Mouse (Mus musculus) cerebellum, postnatal 10 days (tissue): Measurements from ENCODE around the gene Cdc42ep2.
"Not testable (repeated sequence)": the region's sequence is repeated elsewhere in the genome, so short reads cannot be mapped to it uniquely, and the experiment has no call there.

Experiments used
- DNase-seq, 2 experiments: peaks; one replicate each; pipeline ENCODE4 v3.0.0; 2021; ENCODE audit warnings: mixed read lengths in 2 of 2

The Cdc42ep2 gene

DNA sequence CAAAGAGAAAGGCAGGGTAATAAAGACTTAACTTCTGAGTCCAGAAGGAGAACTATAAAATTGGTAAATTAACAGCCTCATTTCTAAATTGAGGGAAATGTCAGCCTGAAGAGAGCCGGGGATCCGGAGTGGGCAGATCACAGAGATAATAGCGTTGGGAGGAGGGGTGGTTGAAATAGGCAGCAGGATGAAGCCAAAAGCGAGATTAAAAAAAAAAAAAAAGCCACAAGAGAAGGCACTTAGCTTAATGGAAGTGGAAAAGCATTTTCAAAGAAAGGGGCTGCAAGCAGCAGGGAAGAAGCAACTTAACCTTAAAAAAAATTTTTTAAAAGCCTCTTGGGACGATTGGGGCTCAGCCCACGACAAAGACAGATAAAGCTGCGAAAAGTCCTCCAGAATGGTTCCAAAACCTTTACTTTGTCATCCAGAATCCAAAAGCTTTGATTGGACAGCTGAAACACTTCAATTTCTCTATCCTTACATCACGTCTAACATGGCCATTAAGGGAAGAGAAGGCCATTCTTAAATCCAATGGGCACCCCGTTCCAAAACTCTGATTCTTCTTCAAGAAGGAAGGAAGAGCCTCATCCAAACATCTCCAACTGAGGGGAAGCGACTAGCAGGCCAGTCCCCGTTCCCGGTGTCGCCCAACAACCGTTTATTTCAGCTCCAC, 13.1 kb downstream of the Cdc42ep2 start:
- no peak for DNase-seq

DNA sequence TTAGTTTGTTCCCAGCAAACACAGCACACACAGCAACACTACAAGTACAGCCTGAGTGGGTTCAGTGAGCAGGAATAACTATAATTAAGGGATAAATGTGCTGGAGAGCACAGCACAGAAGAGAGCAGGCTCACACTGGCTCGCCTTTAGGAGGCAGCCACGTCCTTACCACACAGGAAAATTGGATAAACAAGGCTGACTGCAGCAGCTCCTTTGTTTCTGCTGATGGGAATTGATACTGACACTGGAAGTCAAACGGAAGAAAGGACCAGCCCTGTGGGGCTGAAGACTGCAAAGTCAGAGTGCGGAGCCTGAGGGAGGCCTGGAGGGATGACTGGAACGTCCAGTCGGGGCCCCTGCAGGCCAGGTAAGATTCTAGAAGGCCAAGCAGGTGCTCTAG, 14.4 kb downstream of the Cdc42ep2 start:
- peak; percentile 75 to 76 for DNase-seq

DNA sequence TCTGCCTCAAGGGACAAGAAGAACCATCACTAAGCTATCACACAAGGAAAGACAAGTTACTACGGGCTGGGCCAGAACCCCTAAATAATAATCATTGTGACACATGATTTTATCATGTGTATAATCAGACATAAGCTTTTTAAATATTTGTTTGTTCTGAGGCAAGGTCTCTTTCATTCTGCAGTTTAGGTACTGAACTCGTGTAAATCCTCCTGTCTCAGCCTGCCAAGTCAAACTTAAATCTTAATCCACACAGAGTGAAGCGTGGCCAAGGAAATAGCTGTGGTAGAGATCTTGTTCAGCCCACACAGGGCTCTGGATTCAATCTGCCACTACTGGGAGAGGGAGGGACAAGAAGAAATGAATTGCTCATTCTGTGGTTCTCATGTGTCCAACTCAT, 17.3 kb downstream of the Cdc42ep2 start:
- no peak for DNase-seq

DNA sequence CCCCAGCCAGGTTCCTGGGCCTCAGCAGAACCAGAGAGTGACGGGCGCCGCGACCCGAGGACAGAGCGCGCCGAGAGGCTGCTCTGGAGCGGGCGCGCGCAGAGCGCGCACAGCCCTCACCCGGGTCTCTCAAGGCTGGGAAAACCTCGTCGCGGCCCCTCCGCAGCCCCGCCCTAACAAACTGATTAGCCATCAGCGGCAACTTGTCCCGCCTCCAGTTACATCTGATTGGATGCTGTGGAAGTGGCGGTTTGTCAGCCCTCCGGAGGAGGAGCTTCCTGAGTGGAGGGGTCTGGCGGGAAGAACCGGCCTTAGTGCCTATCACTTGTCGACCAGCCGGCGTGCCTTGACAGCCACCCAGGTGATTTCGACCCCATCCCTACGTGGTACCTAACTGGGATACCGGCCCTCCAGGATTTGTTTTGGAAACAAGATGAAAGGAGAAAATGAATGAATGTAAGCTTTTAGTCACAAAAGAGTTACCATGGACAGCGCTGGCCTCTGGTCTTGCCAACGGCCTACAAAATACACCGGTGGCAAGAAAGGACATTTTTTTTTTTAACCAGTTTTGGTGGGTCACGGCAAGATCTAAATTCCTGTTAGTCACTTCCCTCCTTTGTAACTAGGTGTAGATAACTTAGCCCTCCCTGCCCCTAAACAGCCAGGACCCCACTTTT, 30.5 kb downstream of the Cdc42ep2 start, which contains the start of gene Tigd3:
Gene Tigd3, minus strand, starts transcription at position 148 of the 677 bp plus-strand sequence.
- peak; percentile 99 for DNase-seq

DNA sequence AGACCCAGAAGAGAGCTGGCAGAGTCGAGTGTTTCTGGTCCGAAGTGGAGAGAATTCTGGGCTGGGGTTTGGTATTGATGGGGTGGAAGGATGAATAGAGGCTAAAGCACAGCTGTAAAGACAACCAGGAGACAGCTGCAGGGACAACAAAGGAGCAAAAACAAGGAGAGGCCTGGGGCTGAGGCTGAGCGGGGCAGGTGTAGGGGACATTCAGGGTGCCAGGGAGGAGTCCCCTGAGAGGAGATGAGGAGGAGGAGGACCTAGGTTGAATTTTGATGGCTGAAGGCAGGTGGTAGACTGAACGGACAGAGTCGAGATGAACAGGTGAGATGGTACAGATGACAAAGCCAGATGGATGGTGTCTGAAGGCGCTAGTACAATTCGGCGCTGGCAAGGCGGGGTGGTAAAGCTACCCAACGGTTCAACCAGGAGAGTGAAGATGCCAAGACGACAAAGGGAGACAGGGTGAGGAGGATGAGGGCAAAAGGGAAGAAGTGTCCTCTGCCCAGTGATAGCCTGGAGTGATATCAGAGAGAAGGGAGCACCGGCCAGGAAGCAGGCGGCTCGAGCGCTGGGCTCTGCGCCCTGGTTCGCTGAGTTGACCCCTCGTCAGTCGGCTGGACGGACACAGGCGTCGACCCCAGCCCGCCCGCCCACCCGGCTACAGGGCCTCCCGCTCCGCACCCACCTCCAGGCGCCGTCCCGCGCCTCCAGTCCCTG, 31.2 kb downstream of the Cdc42ep2 start:
- DNase-seq = no peak

DNA sequence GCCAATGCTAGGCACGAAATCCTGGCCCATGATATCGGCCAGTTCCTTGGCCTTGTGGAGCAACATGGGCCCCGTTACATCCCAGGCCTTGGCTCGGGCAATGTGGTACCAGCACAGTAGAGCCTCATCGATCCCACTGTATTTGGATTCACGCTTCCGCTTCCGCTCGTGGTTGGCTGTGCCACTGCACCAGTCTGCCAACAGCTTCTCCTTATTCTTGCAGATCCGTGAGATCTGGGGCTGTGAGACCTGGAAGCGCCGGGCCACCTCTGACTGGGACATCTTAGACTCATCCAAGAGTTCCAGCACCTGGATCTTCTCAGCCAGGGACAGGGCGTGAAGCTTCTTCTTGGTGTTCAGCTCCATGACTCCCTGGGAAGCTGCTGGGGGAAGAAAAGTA, 31.9 kb downstream of the Cdc42ep2 start:
- DNase-seq = peak in 1 of 2 experiments; percentile 33

DNA sequence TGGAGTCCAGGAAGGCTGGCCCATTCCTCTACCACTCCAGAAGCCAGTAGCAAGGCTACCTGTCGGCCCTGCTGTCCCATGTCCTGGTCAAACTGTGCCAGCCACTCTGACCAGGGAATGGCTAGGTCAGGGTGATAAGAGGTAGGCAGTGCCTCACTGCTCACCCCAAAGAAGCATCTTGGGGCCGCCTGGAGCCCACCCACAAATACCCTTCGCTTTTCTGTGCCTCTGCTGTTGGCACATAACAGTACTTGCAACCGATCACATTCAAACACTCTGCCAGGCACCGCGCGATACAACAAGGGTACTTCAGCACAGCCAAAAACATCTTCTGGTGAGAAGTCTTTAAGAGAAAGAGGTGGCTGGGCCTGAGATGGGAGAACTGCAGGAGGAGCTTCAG, 32.4 kb downstream of the Cdc42ep2 start:
- no peak for DNase-seq

DNA sequence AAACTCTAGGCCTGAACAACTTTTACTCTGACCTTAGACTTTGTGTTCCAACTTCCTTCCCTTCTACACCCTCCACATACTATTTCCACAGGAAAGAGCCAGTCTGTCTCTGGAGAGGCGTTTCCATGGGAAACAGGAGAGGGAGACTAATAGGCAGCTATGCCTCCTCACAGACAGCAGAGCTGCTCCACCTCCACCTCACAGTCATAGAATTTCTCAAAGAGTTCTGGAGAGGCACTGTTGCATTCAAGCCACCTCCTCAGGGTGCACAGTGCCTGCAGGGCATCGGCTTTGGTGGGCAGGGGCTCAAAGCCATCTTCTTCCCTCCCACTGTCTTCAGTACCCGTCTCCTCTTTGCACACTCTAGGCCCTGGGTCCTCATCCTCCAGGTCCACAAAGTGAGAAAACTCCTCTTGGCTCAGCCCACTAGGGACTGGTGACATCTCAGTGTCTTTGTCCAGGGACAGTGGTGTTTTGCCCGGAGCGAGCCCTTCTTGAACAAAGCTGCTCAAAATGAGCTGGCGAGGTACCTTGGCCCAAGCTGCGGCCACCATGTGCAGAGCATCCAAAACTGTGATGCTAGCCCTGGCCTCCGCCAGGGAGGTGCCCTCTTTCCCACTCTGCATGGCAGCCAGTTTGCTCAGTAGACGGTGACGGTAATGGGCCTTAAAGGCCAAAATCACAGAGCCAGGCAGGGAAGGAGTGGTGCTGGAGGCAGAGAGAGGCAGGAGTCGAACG, 32.9 kb downstream of the Cdc42ep2 start:
- peak; percentile 41 to 57 for DNase-seq

DNA sequence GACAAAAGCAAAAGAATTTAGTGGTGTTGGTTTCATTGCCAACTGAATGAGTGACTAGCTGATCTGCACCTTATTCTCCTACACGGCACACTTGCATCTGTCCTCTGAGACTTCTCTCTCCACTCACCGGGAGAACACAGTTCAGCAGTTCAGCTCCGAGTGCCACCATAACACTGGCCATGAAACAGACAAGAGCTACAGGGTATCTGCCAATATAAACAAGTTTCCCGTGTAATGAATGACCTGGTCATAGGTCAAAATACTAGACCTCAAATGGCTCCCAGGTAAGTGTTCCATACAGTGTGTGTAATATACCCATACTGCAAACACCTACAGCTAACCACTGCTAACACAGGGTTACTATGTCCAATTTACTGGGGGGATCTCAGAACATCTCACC, 35.4 kb downstream of the Cdc42ep2 start:
- no peak for DNase-seq

DNA sequence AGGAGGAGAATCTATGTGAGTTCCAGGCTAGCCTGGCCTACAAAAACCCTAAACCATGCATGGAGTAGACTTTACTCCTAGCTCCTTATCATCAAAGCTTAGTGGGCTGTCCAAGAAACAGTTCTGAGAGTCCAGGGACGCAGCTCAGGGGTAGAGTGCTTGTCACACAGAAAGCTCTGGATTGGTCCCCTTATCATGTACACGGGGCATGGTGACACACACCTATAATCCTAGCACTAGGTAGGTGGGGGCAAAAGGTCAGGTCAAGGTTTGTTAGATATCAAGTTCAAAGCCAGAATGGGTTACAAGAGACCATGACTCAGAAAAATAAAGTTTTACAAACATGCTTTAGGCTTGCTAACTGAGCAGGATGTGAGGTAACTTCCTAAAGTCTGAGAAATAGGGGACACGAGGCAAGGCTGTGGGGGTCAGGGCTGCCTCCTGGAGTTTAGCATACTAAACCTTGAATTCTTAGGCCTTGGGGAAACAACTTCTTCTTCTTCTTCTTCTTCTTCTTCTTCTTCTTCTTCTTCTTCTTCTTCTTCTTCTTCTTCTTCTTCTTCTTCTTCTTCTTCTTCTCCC, 37.3 kb downstream of the Cdc42ep2 start:
- DNase-seq = no peak

DNA sequence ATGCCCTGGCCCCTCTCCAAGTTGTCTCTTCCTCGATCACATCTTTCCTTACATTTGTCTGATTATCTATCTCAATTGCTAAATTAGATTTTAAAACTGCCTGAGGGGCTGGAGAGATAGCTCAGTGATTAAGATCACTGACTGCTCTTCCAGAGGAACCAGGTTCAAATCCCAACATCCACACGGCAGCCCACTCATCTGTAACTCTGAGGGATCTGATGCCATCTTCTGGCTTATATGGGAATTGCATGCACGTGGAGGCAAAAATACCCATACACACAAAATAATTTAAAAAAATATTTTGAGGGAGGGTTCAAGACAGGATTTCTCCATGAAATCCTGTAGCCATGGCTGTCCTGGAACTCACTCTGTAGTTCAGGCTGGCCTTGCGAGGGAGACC, 38.8 kb downstream of the Cdc42ep2 start:
- peak; percentile 40 to 56 for DNase-seq

DNA sequence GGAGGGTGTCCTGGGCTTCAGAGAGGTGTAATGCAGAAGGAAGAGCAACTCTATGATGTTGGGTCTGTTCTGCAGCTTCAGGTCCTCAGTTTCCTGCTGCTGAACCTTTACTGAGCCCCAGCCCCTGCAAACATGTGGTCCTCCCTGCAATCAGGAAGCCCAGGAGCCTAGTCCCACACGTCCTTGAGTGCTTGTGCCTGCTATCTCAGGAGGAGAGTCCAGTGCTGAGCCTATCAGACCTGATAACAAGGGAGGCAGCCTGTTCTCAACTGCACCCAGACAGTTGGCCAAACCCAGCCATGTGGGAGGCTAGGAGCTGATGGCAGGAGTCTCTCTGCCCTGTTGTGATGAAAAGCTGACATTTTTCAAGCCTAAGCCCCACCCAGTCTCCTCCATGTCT, 40.7 kb downstream of the Cdc42ep2 start:
- DNase-seq = no peak

DNA sequence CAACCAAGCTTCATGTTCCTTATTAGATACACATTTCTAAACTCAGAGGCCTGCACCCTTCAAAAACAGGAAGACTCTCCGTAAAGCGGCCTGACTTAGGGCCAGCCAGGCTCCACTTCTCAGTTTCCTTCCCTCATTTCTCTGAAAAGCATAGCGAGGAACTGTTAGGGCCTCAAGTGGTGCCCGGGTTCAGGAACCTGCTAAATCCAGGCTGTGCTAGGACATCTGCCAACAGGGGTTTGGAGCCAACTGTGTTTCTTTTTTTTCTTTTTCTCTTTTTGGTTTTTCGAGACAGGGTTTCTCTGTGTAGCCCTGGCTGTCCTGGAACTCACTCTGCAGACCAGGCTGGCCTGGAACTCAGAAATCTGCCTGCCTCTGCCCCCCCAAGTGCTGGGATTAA, 42.5 kb downstream of the Cdc42ep2 start:
- not testable (repeated sequence) for DNase-seq

DNA sequence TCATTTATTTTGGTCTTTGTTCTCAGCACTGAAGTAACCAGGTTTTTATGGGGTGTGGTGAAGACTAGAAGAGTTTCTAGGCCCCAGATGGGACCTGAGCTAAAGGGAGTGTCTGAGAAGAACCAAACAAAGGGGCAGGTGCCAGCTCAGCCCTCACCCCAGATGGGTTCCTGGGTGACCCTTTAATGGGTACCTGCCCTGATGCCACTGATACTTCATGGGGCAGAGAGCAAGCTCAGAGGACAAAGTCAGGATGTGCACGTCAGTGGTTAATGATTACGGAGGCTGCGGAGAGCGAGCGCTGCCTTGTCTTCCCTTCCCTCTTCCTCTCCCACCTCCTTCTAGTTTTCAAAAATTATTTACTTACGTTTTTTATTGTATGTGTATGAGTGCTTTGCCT, 43.5 kb downstream of the Cdc42ep2 start:
- no peak for DNase-seq

DNA sequence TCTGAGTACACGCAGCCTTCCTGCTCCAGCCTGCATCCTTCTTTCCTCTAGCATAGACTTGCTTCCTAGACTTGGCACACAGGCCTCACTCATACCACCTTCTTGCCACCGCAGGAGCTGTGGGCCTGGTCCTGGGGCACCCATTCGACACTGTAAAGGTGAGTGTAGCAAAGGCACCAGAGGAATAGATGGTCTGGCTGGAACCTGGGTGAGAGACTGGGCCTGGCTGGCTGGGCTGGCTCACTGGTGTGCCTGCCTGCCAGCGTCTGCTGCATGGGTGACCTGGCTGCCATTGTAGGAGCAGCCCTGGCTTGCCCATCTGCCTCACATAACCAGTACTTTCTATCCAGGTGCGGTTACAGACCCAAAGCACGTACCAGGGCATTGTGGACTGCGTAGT, 44.9 kb downstream of the Cdc42ep2 start:
- no peak for DNase-seq

DNA sequence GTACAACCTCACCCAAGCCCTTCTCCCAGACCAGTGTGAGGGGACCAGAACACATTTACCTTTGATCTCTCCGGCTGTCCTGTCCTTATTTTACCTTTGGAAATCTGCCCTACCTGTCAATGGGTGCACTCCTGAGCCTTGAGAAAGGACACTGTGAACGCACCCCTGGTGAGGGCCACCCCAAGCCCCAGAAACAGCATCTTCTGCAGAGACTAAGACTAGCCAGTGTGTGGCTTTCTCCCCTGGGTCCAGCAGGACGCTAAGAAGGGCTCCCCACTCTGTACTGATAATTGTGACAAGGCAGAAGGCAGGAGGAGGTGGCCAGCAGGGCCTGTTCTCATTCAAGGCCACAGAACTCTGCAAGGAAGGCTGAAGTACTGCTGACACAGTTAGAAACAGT, 45.7 kb downstream of the Cdc42ep2 start:
- no peak for DNase-seq

DNA sequence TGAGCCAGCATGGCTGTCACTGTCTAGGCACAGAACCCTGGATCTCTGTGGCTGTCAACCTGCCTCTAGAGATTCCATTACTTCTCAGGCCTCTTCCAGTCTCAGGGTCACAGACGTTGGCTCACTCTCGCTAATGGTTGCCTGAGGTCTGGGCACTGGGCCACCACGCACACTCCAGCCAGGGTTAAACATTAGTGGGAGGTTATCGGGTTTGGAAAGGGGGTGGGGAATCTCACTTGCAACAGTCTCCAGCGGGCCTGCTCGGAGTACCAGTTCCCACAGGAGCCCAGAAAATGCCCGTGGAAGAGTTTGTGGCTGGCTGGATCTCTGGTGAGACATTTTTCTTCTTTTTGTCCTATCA, 46.3 kb downstream of the Cdc42ep2 start:
- DNase-seq = peak; percentile 53 to 57

DNA sequence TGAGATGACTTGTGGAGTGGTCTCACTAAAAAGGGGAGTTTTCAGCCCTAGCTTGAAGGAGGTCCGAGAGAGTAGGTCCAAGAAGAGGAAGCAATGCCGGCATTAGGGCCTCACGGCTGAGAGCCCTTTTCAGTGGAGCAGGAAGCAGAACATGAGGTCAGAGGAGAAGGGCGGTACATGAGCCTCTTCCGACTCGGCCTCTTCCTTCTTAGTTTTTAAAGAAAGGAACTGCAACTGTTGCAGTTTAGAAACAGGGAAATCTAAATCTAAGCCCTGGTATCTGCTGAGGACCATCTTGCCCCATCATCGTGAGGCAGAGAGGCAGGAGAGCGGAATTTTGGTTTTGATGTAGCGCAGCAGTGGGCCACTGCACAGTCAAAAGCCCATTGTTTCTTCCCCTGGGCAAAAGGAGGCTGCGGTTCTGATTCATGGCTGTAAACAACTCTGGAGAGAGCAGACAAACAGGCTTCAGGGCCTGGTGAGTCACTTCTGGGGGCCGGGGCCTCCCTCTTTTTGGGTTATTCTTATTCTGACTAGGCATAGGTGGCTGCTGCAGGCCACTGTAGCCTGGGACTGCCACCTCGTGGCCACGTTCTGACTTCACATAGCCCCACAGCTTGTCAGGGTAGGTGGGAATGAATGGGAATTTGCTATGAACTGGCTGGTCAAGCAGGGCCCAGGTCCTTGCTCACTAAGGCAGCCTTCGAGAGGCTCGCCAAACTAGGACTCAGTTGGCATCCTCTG, 46.8 kb downstream of the Cdc42ep2 start, which contains the start of gene Slc25a45:
Gene Slc25a45, plus strand, starts transcription at position 191 of the 744 bp plus-strand sequence.
- peak; percentile 86 to 88 for DNase-seq

GRCm38 (mm10) chr19:5874969-5875480, 49.6 kb downstream of the Cdc42ep2 start, which contains the start of gene Frmd8:
Gene Frmd8, minus strand, starts transcription at chr19:5875274.
- DNase-seq = peak; percentile 95 to 97

GRCm38 (mm10) chr19:5874391-5874968, 50.1 kb downstream of the Cdc42ep2 start:
- no peak for DNase-seq

DNA sequence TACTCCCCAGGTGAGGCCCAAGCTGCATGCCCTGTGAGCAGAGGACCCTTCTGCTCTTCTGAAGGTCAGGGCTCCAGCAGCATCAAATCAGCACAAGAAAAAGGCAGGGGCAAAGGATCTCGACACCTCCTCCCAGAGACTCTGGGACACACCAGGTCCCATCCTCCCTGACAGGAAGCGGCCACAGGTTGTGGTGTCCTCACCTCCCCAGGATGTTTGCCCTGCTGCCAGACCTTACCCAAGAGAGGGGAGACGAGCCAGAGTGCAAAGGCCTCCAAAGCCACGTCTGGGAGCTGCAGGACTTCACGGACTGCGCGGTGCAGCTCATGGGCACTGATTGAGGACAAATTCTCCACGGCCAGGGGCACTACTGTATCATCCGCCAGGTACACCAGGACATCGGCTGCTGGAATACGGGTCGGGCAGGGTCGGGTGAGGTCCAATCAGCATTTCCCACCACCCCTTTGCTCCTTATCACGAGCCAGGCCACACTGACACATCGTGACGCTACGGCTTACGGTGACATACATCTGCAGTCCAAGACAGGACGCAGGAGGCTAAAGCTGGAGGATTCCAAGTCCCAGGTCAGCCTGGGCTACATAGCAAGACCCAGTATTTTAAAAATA, 51.6 kb downstream of the Cdc42ep2 start:
- DNase-seq = no peak
